ENCODE assay signal across 15 mouse cellular contexts in the genomic region with DNA sequence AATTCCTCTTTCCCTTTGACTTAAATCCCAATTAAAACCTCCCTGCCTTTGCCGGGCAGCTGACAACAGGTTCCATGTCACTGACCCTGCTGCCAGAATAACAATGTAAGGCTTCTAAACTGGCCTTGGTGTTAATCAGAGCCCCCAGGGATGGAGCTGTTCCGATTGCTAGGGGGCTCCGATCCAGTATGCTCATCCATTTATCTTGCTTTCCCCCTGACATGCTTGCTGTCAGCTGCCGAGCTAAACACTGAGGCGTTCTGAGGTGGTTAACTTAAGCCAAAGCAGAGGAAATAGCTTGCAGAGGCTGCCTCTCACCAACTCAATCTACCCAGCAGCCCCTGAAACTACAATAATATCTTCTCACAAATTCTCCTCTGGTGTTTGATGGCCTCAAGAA.
DNase-seq lines count a peak whose midpoint lies in the region; ATAC-seq lines count a peak whose summit lies in the region.
"Had no signal": no experiment of that assay in that cellular context is flagged by ENCODE, and none has a peak within 500 bp of the region (broad histone marks: within the 10 kb centered on the region; RNA-seq: fewer than 3 reads in every experiment).

No protein-coding gene starts in this region.

- H3K27me3 ChIP-seq in heart, embryonic 11.5 days (ENCODE audit: control insufficient read depth, insufficient read depth, low read length) = no peaks in the 10 kb centered on the region
- no peaks in the 10 kb centered on the region for H3K27me3 ChIP-seq in heart, embryonic 10.5 days (ENCODE audit: insufficient read depth, poor library complexity, severe bottlenecking)
- no peaks in the 10 kb centered on the region for H3K27me3 ChIP-seq in midbrain, embryonic 14.5 days (ENCODE audit: control insufficient read depth, insufficient read depth, low read length)
- H3K27me3 ChIP-seq: embryonic facial prominence, embryonic 15.5 days; liver, embryonic 15.5 days; megakaryocyte, embryonic 14.5 days had no signal

- no peak overlapping the region for H3K27ac ChIP-seq in heart, embryonic 11.5 days (ENCODE audit: low read depth, low read length)
- no peak overlapping the region for H3K27ac ChIP-seq in heart, embryonic 10.5 days
- peak overlapping the region; percentile 64 for H3K27ac ChIP-seq in midbrain, embryonic 14.5 days (replicated peaks; ENCODE audit: low read depth, low read length)
- H3K27ac ChIP-seq: embryonic facial prominence, embryonic 15.5 days; liver, embryonic 15.5 days had no signal

- no peak for DNase-seq in heart, embryonic 10.5 days (ENCODE audit: low spot score)
- peak; percentile 30 for DNase-seq in thymus, postnatal 0 days (ENCODE audit: low spot score)
- no peak for DNase-seq in thymus, adult 18-20 months
- peak; percentile 65 for DNase-seq in midbrain, embryonic 14.5 days
- DNase-seq in urinary bladder, postnatal 25 days (ENCODE audit: low spot score) = no peak
- DNase-seq in cerebellum, postnatal 36 days = no peak
- DNase-seq in thymus, postnatal 25 days = no peak
- DNase-seq: adrenal gland, postnatal 10 days; cerebellum, adult 11-12 months; right cerebral cortex, postnatal 25 days had no signal

- H3K9ac ChIP-seq in heart, embryonic 11.5 days (ENCODE audit: low read depth, low read length) = no peak overlapping the region
- no peak overlapping the region for H3K9ac ChIP-seq in midbrain, embryonic 14.5 days (replicated peaks; ENCODE audit: low read length)
- H3K9ac ChIP-seq: embryonic facial prominence, embryonic 15.5 days; liver, embryonic 15.5 days had no signal

- H3K9me3 ChIP-seq in heart, embryonic 11.5 days (replicated peaks; ENCODE audit: control insufficient read depth, low read length) = no peaks in the 10 kb centered on the region
- H3K9me3 ChIP-seq in heart, embryonic 10.5 days = no peaks in the 10 kb centered on the region
- no peaks in the 10 kb centered on the region for H3K9me3 ChIP-seq in midbrain, embryonic 14.5 days (ENCODE audit: control insufficient read depth, low read length)
- H3K9me3 ChIP-seq: embryonic facial prominence, embryonic 15.5 days; liver, embryonic 15.5 days had no signal

- no peak for ATAC-seq in heart, embryonic 11.5 days (replicated peaks; ENCODE audit: insufficient number of reproducible peaks, low FRiP score, low TSS enrichment)
- no peak for ATAC-seq in midbrain, embryonic 14.5 days (ENCODE audit: low FRiP score, low TSS enrichment)
- ATAC-seq: intestine, postnatal 0 days had no signal

- H3K4me2 ChIP-seq in heart, embryonic 11.5 days = 0 out of 2 replicates have a peak overlapping the region, but pooled peaks have one; percentile 29
- peak overlapping the region; percentile 20 for H3K4me2 ChIP-seq in midbrain, embryonic 14.5 days (ENCODE audit: low read length)
- H3K4me2 ChIP-seq: embryonic facial prominence, embryonic 15.5 days; liver, embryonic 15.5 days had no signal

- no peaks in the 10 kb centered on the region for H3K4me1 ChIP-seq in heart, embryonic 11.5 days (ENCODE audit: control insufficient read depth, insufficient read depth, low read length)
- H3K4me1 ChIP-seq in heart, embryonic 10.5 days = 0 out of 2 replicates have a peak, but pooled peaks cover 8% of the 10 kb centered on the region
- peaks cover 6% of the 10 kb centered on the region; the same call in 1 of the 2 replicates for H3K4me1 ChIP-seq in midbrain, embryonic 14.5 days (ENCODE audit: control insufficient read depth, insufficient read depth, low read length)
- H3K4me1 ChIP-seq: liver, embryonic 15.5 days; megakaryocyte, embryonic 14.5 days had no signal

- 11% methylated on average over 5 of the region's 5 CpGs for WGBS in heart, embryonic 11.5 days (ENCODE audit: insufficient replicate concordance)
- 9% methylated on average over 5 of the region's 5 CpGs for WGBS in heart, embryonic 10.5 days
- WGBS in midbrain, embryonic 14.5 days = under 1% methylated on average over 5 of the region's 5 CpGs

- no peak overlapping the region for H3K4me3 ChIP-seq in heart, embryonic 11.5 days (ENCODE audit: low read depth, low read length)
- no peak overlapping the region for H3K4me3 ChIP-seq in heart, embryonic 10.5 days
- no peak overlapping the region for H3K4me3 ChIP-seq in midbrain, embryonic 14.5 days (replicated peaks; ENCODE audit: low read depth, low read length)
- H3K4me3 ChIP-seq: embryonic facial prominence, embryonic 15.5 days; liver, embryonic 15.5 days; megakaryocyte, embryonic 14.5 days had no signal

- no peaks in the 10 kb centered on the region for H3K36me3 ChIP-seq in heart, embryonic 11.5 days (ENCODE audit: control insufficient read depth, insufficient read depth, low read length)
- H3K36me3 ChIP-seq in heart, embryonic 10.5 days = no peaks in the 10 kb centered on the region
- no peaks in the 10 kb centered on the region for H3K36me3 ChIP-seq in midbrain, embryonic 14.5 days (ENCODE audit: control insufficient read depth, insufficient read depth, low read length)
- H3K36me3 ChIP-seq: embryonic facial prominence, embryonic 15.5 days; liver, embryonic 15.5 days had no signal

Comparison
In these comparisons a context has a peak if more than half of its experiments do, and no peak if none do; other contexts are left out.
1. DNase-seq: peak in thymus, postnatal 0 days (single experiment) and midbrain, embryonic 14.5 days (single experiment); none in heart, embryonic 10.5 days (single experiment), thymus, adult 18-20 months (0 of 2), urinary bladder, postnatal 25 days (single experiment), cerebellum, postnatal 36 days (0 of 2) and thymus, postnatal 25 days (single experiment).